Mouse (Mus musculus): ENCODE measurements at regions not wholly inside any gene's neighbourhood (a gene's known extent, or its start where the extent isn't known, plus 50 kb on each side); places are given as distances from the start of the nearest gene placed in this dataset.
"Not testable (repeated sequence)": the region's sequence is repeated elsewhere in the genome, so short reads cannot be mapped to it uniquely, and the experiment has no call there.

GRCm38 (mm10) chr2:78600753-78601152 lies 267.2 kb upstream of the Ube2e3 start:
- no peak for DNase-seq (ENCODE audit: low read depth, low spot score)

GRCm38 (mm10) chr2:78598039-78598438 lies 269.9 kb upstream of the Ube2e3 start:
- no peak for DNase-seq (ENCODE audit: low read depth, low spot score)

GRCm38 (mm10) chr2:78596251-78596650 lies 271.7 kb upstream of the Ube2e3 start:
- DNase-seq (ENCODE audit: low read depth, low spot score): no peak

- no peak for DNase-seq (ENCODE audit: low read depth, low spot score)
Measured at GRCm38 (mm10) chr2:78580013-78580412, 287.9 kb upstream of the Ube2e3 start.

- no peak for DNase-seq (ENCODE audit: low read depth, low spot score)
Measured at GRCm38 (mm10) chr2:78572492-78572891, 295.4 kb upstream of the Ube2e3 start.

GRCm38 (mm10) chr2:78558128-78558527 lies 309.8 kb upstream of the Ube2e3 start:
- no peak for DNase-seq (ENCODE audit: low read depth, low spot score)

- no peak for DNase-seq (ENCODE audit: low read depth, low spot score)
Measured at GRCm38 (mm10) chr2:78551085-78551484, 316.8 kb upstream of the Ube2e3 start.

GRCm38 (mm10) chr2:78548683-78549467 lies 319.0 kb upstream of the Ube2e3 start:
- DNase-seq (ENCODE audit: low read depth, low spot score): no peak

- DNase-seq (ENCODE audit: low read depth, low spot score): no peak
Measured at GRCm38 (mm10) chr2:78547286-78547685, 320.6 kb upstream of the Ube2e3 start.

- no peak for DNase-seq (ENCODE audit: low read depth, low spot score)
Measured at GRCm38 (mm10) chr2:78540422-78540821, 327.5 kb upstream of the Ube2e3 start.

GRCm38 (mm10) chr2:78539592-78540300 lies 328.2 kb upstream of the Ube2e3 start:
- DNase-seq (ENCODE audit: low read depth, low spot score): no peak

- DNase-seq (ENCODE audit: low read depth, low spot score): no peak
Measured at GRCm38 (mm10) chr2:78537574-78537973, 330.4 kb upstream of the Ube2e3 start.

GRCm38 (mm10) chr2:78533881-78534280 lies 334.0 kb upstream of the Ube2e3 start:
- DNase-seq (ENCODE audit: low read depth, low spot score): not testable (repeated sequence)

GRCm38 (mm10) chr2:78530535-78530934 lies 337.4 kb upstream of the Ube2e3 start:
- DNase-seq (ENCODE audit: low read depth, low spot score): no peak

- DNase-seq (ENCODE audit: low read depth, low spot score): no peak
Measured at GRCm38 (mm10) chr2:78520258-78521023, 347.5 kb upstream of the Ube2e3 start.

GRCm38 (mm10) chr2:78493115-78493514 lies 374.8 kb upstream of the Ube2e3 start:
- no peak for DNase-seq (ENCODE audit: low read depth, low spot score)

GRCm38 (mm10) chr2:78480036-78480435 lies 387.9 kb upstream of the Ube2e3 start:
- no peak for DNase-seq (ENCODE audit: low read depth, low spot score)

- DNase-seq (ENCODE audit: low read depth, low spot score): no peak
Measured at GRCm38 (mm10) chr2:78459444-78459843, 408.5 kb upstream of the Ube2e3 start.

GRCm38 (mm10) chr2:78453411-78453810 lies 414.5 kb upstream of the Ube2e3 start:
- DNase-seq (ENCODE audit: low read depth, low spot score): no peak

- DNase-seq (ENCODE audit: low read depth, low spot score): no peak
Measured at GRCm38 (mm10) chr2:78436816-78437215, 431.1 kb upstream of the Ube2e3 start.

GRCm38 (mm10) chr2:78435071-78435470 lies 432.9 kb upstream of the Ube2e3 start:
- DNase-seq (ENCODE audit: low read depth, low spot score): no peak

GRCm38 (mm10) chr2:78427659-78428336 lies 440.1 kb upstream of the Ube2e3 start:
- DNase-seq (ENCODE audit: low read depth, low spot score): no peak

Measured in retina, adult 2 months (tissue).